Mouse (Mus musculus) olfactory bulb, adult 2 months (tissue): ENCODE data around the gene Ttll3.

Source experiments
- CTCF ChIP-seq: fragments of 200-500 bp; IDR thresholded peaks from 2 replicates; pipeline ENCODE4 v1.5.1; 2012; ENCODE audit warnings: low read depth, mild to moderate bottlenecking, low read length, moderate library complexity; ENCODE audit not compliant: insufficient read depth
- POLR2A ChIP-seq: fragments of 200-500 bp; IDR thresholded peaks from 2 replicates; pipeline ENCODE4 v1.6.1; 2012; ENCODE audit warnings: mild to moderate bottlenecking, low read depth, low read length, moderate library complexity; ENCODE audit not compliant: insufficient read depth

DNA sequence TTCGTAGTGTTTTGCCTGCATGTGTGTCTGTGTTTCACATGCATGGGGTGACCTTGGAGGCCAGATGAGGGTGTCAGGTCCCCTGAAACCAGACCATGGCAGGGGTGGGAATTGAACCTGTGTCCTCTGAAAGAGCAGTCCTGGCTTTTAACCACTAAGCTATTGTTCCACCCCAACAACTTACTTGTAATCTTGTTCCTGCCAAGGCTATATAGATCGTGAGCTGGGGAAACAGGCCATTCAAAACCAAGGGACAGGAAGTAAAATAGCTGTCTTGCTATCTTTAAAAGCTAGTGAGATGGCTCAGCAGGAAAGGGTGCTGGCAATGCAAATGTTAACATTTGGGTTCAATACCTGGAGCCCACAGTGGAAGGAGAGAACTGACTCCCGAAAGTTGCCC, 40.9 kb downstream of the Ttll3 start:
- TF ChIP-seq CTCF (no peak), POLR2A (no peak)
